Mouse (Mus musculus): ENCODE measurements around the gene Kri1.

GRCm38 (mm10) chr9:21254690-21255089 is 33.1 kb downstream of the Kri1 start:
- no peak for TF ChIP-seq CTCF (IDR thresholded peaks at IDR 0.05 in 2 of 3, conservative IDR thresholded peaks at IDR 0.05 in 1 of 3; ENCODE audit: control insufficient read depth in 1 of 3, insufficient read depth in 1 of 3, low read depth in 2 of 3, low read length in 3 of 3, poor library complexity in 1 of 3, severe bottlenecking in 1 of 3)
- TF ChIP-seq POLR2A (IDR thresholded peaks at IDR 0.05; ENCODE audit: control insufficient read depth in 1 of 2, insufficient read depth in 1 of 2, low read depth in 1 of 2, low read length in 2 of 2, poor library complexity in 1 of 2): no peak
- no peak for TF ChIP-seq ZNF384 (IDR thresholded peaks at IDR 0.05; ENCODE audit: low read depth, low read length)
- no peak for TF ChIP-seq USF2 (IDR thresholded peaks at IDR 0.05; ENCODE audit: borderline replicate concordance in 1 of 2, insufficient read depth in 1 of 2, low read depth in 1 of 2, low read length in 2 of 2)
- no peak for TF ChIP-seq ZMIZ1 (IDR thresholded peaks at IDR 0.05; ENCODE audit: low read depth, low read length)
- no peak for TF ChIP-seq MYB (IDR thresholded peaks at IDR 0.05; ENCODE audit: low read depth, low read length)
- 0 out of 2 replicates have a peak, but pooled peaks have one; percentile 10 for TF ChIP-seq TAL1 (IDR thresholded peaks at IDR 0.05; ENCODE audit: low read length)

Data from MEL (cell line).